Mouse (Mus musculus) hindbrain, postnatal 0 days (tissue): ENCODE results near the gene Clasrp. TPM values are rescaled to one million over a fixed set of nuclear protein-coding genes. Genes with fewer than 3 reads are reported as not detected.

Experiments used
- ATAC-seq: fragments of 200-750 bp; cut with Nextera tagmentation; 2 replicates; pipeline ENCODE4 v1.8.0; 2017; ENCODE audit warnings: mild to moderate bottlenecking, moderate TSS enrichment, moderate library complexity
- DNase-seq: peaks from one replicate; pipeline ENCODE4 v3.0.0-alpha.2; 2015; ENCODE audit warnings: low spot score
- H3K27ac ChIP-seq: fragments of 300-500 bp; sonication (generic); 2 replicates; pipeline ENCODE4 v1.5.1; 2014; ENCODE audit warnings: mild to moderate bottlenecking
- H3K27me3 ChIP-seq: fragments of 300-500 bp; sonication (generic); 2 replicates; pipeline ENCODE4 v1.6.1; 2014; ENCODE audit warnings: low read length, mixed read lengths; ENCODE audit not compliant: insufficient read depth
- H3K36me3 ChIP-seq: fragments of 300-500 bp; sonication (generic); 2 replicates; pipeline ENCODE4 v1.6.1; 2014; ENCODE audit warnings: low read length, mixed read lengths; ENCODE audit not compliant: insufficient read depth
- H3K4me1 ChIP-seq: fragments of 300-500 bp; sonication (generic); 2 replicates; pipeline ENCODE4 v1.6.1; 2014; ENCODE audit warnings: antibody characterized with exemption, low read length, mixed read lengths; ENCODE audit not compliant: insufficient read depth
- H3K4me2 ChIP-seq: fragments of 300-500 bp; sonication (generic); 2 replicates; pipeline ENCODE4 v1.6.1; 2014; ENCODE audit warnings: low read depth, mild to moderate bottlenecking, low read length, moderate library complexity, mixed read lengths
- H3K4me3 ChIP-seq: fragments of 300-500 bp; sonication (generic); 2 replicates; pipeline ENCODE4 v1.5.1; 2014; ENCODE audit warnings: low read length
- H3K9ac ChIP-seq: fragments of 300-500 bp; sonication (generic); replicated peaks from 2 replicates; pipeline ENCODE4 v1.6.1; 2014; ENCODE audit warnings: mild to moderate bottlenecking, low read length, moderate library complexity, mixed read lengths
- H3K9me3 ChIP-seq: fragments of 300-500 bp; sonication (generic); 2 replicates; pipeline ENCODE4 v1.6.1; 2016; ENCODE audit warnings: low read length, mixed read lengths
- CTCF ChIP-seq: IDR thresholded peaks from 2 replicates; pipeline ENCODE4 v1.5.1; 2016; ENCODE audit warnings: antibody characterized with exemption, control low read depth, low read depth
- WGBS: fragments of 180-500 bp; shearing (Covaris S2); extraction: QIAGEN DNeasy Blood & Tissue Kit; methylation state at CpG from one replicate; pipeline ENCODE4 v1.1.7; 2014; 5-methylcytosine and 5-hydroxymethylcytosine counted together
- polyA plus RNA-seq: library from polyadenylated mRNA; unstranded; fragments of >200 nt; fragmentation: Nextera tagmentation; extraction: Ambion mirVana; gene quantifications from 2 replicates; pipeline ENCODE4 v1.2.1, GENCODE M21; 2015
- total RNA-seq: library from RNA; depleted of rRNA; stranded (reverse); fragments of >200 nt; gene quantifications from 2 replicates; pipeline ENCODE4 v1.2.3, GENCODE M21; 2014

Clasrp gene
- total and polyA plus RNA-seq, 2 experiments from 2014 or later, result 70.3 to 90.9 TPM

- Histone ChIP-seq H3K4me3 (peak overlapping the region; percentile 71), H3K4me2 (peak overlapping the region; percentile 87), H3K9ac (no peak overlapping the region), H3K36me3 (peaks cover 8% of the 10 kb centered on the region; the same call in 1 of the 2 replicates), H3K4me1 (no peaks in the 10 kb centered on the region), H3K27ac (no peak overlapping the region), H3K27me3 (no peaks in the 10 kb centered on the region), H3K9me3 (no peaks in the 10 kb centered on the region)
- 72% methylated on average over 3 of the region's 3 CpGs for WGBS
- no peak for TF ChIP-seq CTCF
- ATAC-seq (no peak), DNase-seq (no peak)
These were observed 23.4 kb upstream of the Clasrp start for GRCm38 (mm10) chr7:19627721-19628120.

DNA sequence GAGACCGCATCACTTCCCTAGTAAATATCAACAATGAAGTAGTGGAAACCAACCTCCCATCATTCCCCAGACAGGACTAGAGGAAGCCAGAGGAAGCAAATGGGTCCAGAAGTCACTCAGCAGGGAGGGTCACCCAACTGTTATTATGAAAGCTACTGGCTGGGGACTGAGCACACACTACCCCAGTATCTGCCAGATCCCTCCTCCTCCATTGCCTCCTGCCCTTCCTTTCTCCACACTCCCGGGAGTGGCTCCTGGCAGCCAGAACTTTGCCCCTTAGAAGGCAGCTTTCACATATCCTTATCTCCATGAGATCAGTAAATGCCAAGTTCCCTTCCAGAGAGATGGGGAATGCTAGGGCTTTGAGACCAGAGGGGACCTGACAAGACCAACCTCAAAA is 19.1 kb upstream of the Clasrp start:
- Histone ChIP-seq H3K27me3 (no peaks in the 10 kb centered on the region), H3K9ac (no peak overlapping the region), H3K4me3 (no peak overlapping the region), H3K4me1 (no peaks in the 10 kb centered on the region), H3K36me3 (no peaks in the 10 kb centered on the region), H3K4me2 (no peak overlapping the region), H3K27ac (no peak overlapping the region), H3K9me3 (no peaks in the 10 kb centered on the region)
- 83% methylated on average over 2 of the region's 2 CpGs for WGBS
- TF ChIP-seq CTCF, result no peak
- DNase-seq (no peak), ATAC-seq (no peak)

GRCm38 (mm10) chr7:19622241-19622640 is 18.0 kb upstream of the Clasrp start:
- Histone ChIP-seq H3K27ac (no peak overlapping the region), H3K4me1 (no peaks in the 10 kb centered on the region), H3K9me3 (no peaks in the 10 kb centered on the region), H3K36me3 (no peaks in the 10 kb centered on the region), H3K9ac (no peak overlapping the region), H3K27me3 (no peaks in the 10 kb centered on the region), H3K4me2 (no peak overlapping the region), H3K4me3 (no peak overlapping the region)
- DNase-seq (no peak), ATAC-seq (no peak)
- 41% methylated on average over 6 of the region's 6 CpGs for WGBS
- no peak for TF ChIP-seq CTCF

DNA sequence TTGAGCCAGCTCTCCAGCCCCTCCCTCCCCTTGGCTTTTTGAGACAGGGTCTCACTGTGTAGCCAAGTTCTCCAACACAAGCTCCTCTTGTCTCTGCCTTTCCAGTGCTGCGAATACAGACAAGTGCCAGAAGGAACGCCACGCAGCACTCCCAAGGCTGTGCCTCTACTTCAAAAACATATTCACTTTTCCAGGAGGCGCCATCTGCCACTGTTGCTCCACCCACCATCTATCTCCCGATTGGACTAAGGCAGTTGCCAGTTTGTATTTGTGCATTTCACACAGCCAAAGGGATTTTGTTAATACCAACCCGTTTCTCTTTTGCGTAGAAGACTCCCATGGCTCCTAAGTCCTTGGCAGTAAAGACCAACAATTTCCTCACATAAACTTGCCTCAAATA is 16.5 kb upstream of the Clasrp start:
- H3K4me2 ChIP-seq, result no peak overlapping the region
- ATAC-seq (no peak), DNase-seq (no peak)
- no peak overlapping the region for H3K4me3 ChIP-seq
- no peak overlapping the region for H3K9ac ChIP-seq
- no peak for TF ChIP-seq CTCF
- no peaks in the 10 kb centered on the region for H3K36me3 ChIP-seq
- H3K27ac ChIP-seq, result no peak overlapping the region
- H3K9me3 ChIP-seq, result no peaks in the 10 kb centered on the region
- WGBS, result 82% methylated on average over 7 of the region's 7 CpGs
- H3K27me3 ChIP-seq, result no peaks in the 10 kb centered on the region
- H3K4me1 ChIP-seq, result no peaks in the 10 kb centered on the region

DNA sequence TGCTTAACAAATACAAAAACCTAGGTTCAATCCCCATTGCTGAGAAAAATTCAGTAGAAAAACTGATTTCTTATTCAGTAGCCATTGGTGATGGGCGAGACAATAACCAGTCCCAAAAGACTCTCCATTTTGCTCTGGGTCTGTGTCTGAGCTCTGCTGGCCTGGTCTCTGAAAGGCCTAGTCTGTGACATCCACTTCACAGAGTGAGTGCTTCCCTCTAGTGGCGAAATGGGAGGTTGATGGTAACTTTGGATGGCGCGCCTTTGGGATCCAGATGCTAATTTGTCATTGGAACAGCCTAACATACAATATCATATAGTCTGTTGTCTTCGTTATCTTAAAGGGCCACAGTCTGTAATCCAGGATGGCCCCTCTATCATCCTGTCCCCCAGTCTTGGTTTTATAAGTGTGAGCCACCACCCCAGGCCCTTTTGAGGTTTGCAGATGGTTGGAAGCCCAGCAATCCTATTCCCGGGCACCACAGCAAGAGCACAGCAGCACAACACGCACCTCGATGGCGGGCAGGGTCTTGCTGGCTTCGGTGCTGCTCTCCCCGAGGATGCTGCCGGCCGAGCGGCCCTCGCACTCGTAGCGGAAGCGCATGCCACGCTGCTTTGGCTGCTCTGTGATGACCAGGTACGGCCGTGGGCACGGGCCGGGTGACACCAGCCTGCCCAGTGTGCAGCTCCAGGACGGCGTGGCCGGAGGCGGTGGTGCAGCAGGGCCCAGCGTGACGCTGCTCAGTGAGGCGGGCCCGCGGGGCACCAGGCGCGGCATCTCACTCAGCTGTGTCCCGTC is 14.9 kb upstream of the Clasrp start:
- WGBS, result 8% methylated on average over 35 of the region's 35 CpGs
- Histone ChIP-seq H3K4me1 (no peaks in the 10 kb centered on the region), H3K27ac (peak overlapping the region; percentile 12; the same call in 1 of the 2 replicates), H3K4me2 (peak overlapping the region; percentile 38), H3K27me3 (no peaks in the 10 kb centered on the region), H3K9me3 (no peaks in the 10 kb centered on the region), H3K9ac (peak overlapping the region; percentile 26; the same call in 1 of the 2 replicates), H3K36me3 (0 out of 2 replicates have a peak, but pooled peaks cover 5% of the 10 kb centered on the region), H3K4me3 (peak overlapping the region; percentile 19)
- TF ChIP-seq CTCF, result peak; percentile 93
- ATAC-seq (peak; percentile 75), DNase-seq (peak; percentile 92)

- H3K9ac ChIP-seq, result no peak overlapping the region
- ATAC-seq (no peak), DNase-seq (no peak)
- 90% methylated on average over 12 of the region's 12 CpGs for WGBS
- H3K36me3 ChIP-seq, result 0 out of 2 replicates have a peak, but pooled peaks cover 5% of the 10 kb centered on the region
- no peak for TF ChIP-seq CTCF
- no peak overlapping the region for H3K4me2 ChIP-seq
- H3K4me3 ChIP-seq, result no peak overlapping the region
- H3K27ac ChIP-seq, result no peak overlapping the region
- H3K9me3 ChIP-seq, result no peaks in the 10 kb centered on the region
- no peaks in the 10 kb centered on the region for H3K4me1 ChIP-seq
- no peaks in the 10 kb centered on the region for H3K27me3 ChIP-seq
These were observed 10.8 kb upstream of the Clasrp start for GRCm38 (mm10) chr7:19615036-19615577.

DNA sequence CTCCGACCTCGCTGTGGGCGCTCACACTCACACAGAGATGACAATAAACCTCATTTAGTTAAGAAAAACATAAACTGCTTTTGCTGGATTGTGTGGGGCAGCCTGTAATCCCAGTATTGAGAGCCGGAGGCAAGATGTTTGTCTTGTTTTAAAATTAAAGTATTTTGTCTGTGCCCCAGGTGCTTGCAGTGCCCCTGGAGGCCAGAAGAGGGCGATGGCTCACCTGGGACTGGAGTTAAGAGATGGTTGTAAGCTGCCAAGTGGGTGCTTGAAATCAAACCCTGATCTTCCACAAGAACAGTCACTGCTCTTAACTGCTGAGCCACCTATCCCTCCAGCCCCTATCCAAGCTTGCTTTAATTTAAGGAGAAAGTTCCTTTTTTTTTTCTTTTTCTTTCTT is 6.7 kb upstream of the Clasrp start:
- no peak overlapping the region for H3K4me3 ChIP-seq
- H3K36me3 ChIP-seq, result 0 out of 2 replicates have a peak, but pooled peaks cover 5% of the 10 kb centered on the region
- ATAC-seq (no peak), DNase-seq (no peak)
- TF ChIP-seq CTCF, result 0 out of 2 replicates have a peak, but pooled peaks have one; percentile 25
- H3K9me3 ChIP-seq, result no peaks in the 10 kb centered on the region
- 78% methylated on average over 5 of the region's 5 CpGs for WGBS
- no peaks in the 10 kb centered on the region for H3K27me3 ChIP-seq
- H3K27ac ChIP-seq, result no peak overlapping the region
- no peaks in the 10 kb centered on the region for H3K4me1 ChIP-seq
- H3K4me2 ChIP-seq, result no peak overlapping the region
- no peak overlapping the region for H3K9ac ChIP-seq
